Mouse (Mus musculus): ENCODE data around the gene Gm21969. TPM values are rescaled to one million over a fixed set of nuclear protein-coding genes. Genes with fewer than 3 reads are reported as not detected.
A peak's percentile ranks its signal among the peaks of the same experiment; 100 is the strongest.

The Gm21969 gene
- total RNA-seq, 2 experiments from 2014 or later: not detected

- DNase-seq (ENCODE audit: low spot score in 2 of 2): no peak
These were observed 47.2 kb downstream of the Gm21969 start for GRCm38 (mm10) chr4:139650086-139650743.

GRCm38 (mm10) chr4:139650907-139651306 is 47.9 kb downstream of the Gm21969 start:
- DNase-seq (ENCODE audit: low spot score in 2 of 2): no peak

GRCm38 (mm10) chr4:139653238-139653637 is 50.3 kb downstream of the Gm21969 start, which contains the start of gene Tas1r2:
TSS of gene Tas1r2 (plus strand) at chr4:139653538.
- no peak for DNase-seq (ENCODE audit: low spot score in 2 of 2)

GRCm38 (mm10) chr4:139661897-139662296 is 58.9 kb downstream of the Gm21969 start:
- DNase-seq (ENCODE audit: low spot score in 2 of 2): no peak

DNA sequence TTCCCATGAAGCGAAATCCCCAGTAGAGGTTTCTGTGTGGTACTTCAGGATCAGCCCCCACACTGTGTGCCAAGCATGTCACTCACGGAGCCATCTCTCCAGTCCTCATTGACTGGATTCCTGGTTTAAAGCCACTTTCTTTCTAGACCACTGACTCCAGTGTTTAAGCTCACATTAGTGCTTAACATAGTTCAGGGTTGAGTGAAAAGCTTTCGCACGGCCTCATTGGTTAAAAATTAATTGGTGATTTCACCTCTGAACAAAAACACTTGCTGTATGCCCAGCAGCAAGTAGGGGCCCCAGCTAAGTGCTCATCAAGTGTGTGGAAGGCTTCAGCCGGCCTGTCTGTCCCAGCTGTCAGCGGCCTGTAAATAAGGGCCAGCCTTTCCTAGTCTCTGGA is 64.6 kb downstream of the Gm21969 start:
- no peak for DNase-seq (ENCODE audit: low spot score in 2 of 2)

DNA sequence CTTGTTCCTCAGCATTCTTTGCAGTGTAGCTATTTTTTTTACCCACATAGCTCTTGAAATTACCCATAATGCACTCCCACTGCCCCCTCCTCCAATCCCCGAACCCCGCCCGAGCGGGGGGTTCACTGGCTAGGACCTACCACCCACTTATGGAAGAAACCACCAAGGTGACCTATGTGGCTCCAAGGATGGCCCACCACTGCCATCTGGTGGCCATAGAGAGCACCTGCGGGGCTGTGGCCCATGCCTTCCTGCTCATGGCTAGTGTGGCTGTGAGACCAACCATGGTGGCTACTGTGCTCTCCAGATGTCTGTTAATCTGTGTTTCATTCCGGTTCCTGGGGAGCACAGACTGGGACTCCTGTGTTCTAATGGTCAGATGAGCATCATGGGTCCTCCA is 66.9 kb downstream of the Gm21969 start:
- DNase-seq (ENCODE audit: low spot score in 2 of 2): peak in 1 of 2 experiments; percentile 55

DNA sequence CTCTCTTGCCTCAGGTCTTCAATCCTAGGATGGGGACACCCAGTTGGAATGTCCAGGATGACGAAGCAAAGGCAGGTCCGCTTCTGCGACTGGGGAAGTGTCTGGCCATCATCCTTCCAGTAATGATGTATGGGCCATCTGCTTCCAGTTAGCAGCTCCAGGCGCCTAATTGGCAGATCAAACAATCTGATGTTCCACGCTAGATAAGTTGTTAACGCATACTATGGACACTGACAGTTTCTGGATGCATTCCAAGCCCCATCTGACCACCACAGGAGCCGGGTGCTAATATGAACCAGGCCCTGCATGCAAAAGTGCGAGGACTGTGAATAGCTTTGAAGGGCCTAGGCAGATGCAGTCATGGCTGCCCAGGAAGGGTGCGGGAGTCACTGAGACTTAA is 72.7 kb downstream of the Gm21969 start:
- DNase-seq (ENCODE audit: low spot score in 2 of 2): no peak

DNA sequence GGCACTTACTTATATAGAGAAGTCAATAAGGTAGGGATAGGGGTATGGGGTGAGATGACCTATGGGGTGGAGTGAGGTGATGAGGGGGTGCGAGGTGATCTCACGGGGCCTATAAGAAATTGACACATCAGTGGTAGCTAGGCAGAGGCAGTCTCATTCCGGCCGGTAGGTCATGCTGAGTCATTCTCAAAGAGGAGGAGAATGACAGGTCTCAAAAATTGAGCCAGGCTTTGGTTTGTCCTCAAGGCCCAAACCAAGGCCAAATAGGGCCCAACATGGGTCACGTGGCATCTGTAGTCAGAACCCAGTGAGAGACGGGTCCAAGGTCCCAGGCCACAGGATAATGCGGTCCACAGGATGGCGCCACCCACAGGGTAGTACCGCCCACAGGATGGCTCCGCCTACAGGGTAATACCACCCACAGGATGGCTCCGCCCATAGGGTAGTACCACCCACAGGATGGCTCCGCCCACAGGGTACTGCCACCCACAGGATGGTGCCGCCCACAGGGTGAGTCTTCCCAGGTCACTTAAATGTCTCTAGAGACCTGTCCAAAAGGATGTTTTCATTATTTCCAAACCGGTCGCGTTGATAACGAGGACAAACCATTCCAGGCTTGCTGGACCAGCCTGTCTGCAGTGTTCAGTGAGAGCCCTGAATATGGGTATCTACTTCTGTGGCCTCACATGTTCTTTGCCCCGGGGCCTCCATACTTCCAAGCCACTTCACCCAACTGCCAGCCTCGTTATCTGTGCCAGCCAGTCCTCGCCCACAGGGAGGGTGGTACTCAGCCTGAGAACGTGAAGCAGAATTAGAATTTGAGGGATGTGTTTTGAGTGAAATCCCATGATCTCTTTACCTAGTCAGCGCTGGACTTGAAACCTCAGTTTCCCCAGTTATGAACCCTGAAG is 81.0 kb downstream of the Gm21969 start:
- no peak for DNase-seq (ENCODE audit: low spot score in 2 of 2)

- peak; percentile 22 to 76 for DNase-seq (ENCODE audit: low spot score in 2 of 2)
These were observed 81.6 kb downstream of the Gm21969 start for GRCm38 (mm10) chr4:139684639-139685017.

DNA sequence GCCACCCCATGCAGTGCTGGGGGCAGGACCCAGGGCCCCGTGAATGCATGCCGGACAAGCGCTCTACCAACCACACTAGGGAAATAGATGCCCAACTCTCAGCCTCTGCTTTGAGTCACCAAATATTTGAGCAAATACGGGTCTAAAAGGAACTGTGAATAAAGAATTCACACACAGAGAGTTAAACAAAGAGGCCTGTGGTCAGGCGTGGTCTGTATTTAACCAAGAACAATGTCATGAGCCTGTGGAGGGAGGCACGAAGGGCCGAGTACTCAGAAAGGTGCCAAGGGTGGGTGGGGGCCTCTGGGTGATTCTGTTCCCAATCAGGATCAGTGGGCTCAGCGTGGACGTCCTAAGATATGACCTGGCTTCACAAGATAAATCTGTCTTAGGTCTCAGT is 85.1 kb downstream of the Gm21969 start:
- no peak for DNase-seq (ENCODE audit: low spot score in 2 of 2)

DNA sequence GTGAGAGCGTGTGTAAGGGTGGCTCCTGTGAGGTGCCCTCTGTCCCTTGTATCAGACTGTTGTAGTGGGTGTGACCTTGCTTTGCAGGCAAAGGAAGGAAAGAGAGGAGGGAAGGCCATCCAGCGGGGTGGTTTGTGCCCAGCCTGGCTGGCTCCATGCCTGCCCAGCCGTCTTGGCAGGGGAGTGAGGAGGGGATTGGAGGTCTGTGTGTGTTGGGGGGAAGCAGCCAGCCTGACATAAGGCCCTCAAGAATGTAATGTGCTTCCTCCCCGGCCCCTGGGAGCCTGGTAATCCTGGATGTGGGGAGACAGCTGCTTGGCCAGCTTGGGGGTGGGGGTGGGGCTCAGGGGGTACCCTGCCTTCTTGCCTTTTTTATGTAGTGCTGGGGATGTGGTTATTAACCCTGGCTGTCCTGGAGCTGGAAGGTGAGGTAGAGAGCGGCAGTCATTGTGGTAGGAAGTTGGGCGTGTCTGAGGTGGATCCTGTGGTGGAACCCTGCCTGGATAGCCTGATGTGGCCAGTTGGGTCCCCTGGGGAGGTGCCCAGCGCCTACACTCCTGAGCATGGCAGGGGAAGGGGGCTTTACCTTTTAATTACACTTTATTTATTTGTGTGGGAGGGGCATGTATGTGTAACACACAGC is 86.8 kb downstream of the Gm21969 start:
- no peak for DNase-seq (ENCODE audit: low spot score in 2 of 2)

DNA sequence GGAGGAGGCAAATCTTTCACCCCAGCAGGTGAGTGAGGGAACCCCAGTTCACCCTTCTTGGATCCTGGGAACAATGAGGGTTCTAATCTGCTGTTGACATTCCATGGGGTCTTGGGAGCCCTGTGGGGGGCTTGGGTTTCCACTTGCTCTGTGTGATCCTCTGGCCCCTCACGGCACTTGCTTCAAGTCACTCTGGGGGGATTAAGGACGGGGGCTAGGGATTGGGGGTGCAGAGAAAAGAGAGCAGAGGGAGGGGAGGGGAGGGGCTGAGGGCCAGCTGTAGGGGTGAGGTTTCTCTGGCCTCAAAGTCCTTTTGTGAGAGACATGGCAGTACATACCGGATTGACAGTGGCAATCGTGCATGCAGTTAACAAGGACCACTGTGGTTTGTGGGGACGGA is 90.3 kb downstream of the Gm21969 start:
- no peak for DNase-seq (ENCODE audit: low spot score in 2 of 2)

DNA sequence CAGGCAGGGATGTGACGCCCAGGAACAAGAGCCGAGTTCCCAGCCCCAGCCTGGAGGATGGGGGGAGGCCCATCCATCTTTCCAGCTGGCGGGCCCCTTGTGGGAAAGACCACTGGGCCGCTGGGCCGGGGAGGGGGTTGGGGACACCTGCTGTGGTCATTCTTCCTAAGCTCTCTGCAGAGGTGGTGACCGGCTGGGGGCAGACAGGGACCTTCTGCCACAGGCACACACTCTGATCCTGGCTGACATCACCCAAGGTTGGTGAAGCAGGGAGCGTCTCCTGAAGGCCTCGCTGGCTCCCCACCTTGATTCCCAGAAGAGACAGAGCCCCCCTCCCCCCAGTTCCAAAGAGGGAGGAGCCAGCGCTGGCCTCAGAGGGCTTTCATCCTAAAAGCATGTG is 94.8 kb downstream of the Gm21969 start:
- DNase-seq (ENCODE audit: low spot score in 2 of 2): no peak

DNA sequence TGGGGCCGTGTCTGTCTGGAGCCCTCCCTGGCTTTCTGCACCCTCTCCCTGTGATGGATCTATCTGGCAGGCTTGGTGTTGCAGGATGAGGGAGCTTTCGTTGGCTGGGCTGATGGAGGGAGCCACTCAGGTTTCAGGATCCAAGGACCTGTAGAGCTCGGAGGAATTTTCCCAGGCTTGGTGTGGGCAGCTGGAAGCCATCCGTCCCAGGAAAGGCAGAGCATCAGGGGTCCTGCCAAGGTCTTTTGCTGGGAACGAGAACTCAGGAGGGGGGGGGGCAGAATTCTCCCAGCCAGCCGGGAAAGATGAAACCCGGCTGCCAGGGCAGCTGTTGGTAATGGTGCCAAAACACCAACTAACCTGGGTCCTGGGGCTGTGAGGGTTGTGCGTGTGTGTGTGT is 95.6 kb downstream of the Gm21969 start:
- DNase-seq (ENCODE audit: low spot score in 2 of 2): no peak

DNA sequence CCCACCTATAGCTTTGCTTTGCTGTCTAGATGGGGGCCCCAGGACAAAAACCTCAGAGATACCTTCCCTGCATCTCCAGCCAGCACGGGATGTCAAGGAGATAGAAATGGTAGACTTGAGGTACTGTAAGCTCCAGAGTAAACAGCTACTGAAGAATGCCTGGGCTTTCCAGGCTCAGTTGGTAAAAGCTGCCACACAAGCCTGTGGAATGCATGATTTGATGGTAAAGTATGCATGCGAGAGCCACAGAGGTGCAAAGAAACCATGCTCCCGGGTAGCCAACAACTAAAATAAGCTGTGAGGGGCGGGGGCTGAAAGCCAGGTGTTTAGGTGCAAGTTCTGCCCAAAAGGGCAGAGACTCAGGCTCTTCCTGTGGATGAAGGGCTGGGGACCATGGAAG is 99.9 kb downstream of the Gm21969 start:
- no peak for DNase-seq (ENCODE audit: low spot score in 2 of 2)

DNA sequence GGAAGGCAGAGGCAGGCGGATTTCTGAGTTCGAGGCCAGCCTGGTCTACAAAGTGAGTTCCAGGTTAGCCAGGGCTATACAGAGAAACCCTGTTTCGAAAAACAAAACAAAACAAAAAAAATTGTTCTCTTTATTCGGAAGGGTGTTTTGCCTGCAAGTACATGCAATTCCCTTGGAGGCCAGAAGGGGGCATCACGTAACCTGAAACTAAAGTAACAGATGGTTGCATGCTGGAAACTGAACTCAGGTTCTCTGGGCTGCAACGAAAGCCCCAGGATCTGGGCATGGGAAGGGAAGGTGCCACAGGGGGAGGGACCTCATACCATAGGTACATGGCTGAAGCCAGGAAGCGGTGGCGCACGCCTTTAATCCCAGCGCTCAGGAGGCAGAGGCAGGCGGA is 100.5 kb downstream of the Gm21969 start:
- no peak for DNase-seq (ENCODE audit: low spot score in 2 of 2)

- no peak for DNase-seq (ENCODE audit: low spot score in 2 of 2)
These were observed 103.0 kb downstream of the Gm21969 start for GRCm38 (mm10) chr4:139705986-139706385.

DNA sequence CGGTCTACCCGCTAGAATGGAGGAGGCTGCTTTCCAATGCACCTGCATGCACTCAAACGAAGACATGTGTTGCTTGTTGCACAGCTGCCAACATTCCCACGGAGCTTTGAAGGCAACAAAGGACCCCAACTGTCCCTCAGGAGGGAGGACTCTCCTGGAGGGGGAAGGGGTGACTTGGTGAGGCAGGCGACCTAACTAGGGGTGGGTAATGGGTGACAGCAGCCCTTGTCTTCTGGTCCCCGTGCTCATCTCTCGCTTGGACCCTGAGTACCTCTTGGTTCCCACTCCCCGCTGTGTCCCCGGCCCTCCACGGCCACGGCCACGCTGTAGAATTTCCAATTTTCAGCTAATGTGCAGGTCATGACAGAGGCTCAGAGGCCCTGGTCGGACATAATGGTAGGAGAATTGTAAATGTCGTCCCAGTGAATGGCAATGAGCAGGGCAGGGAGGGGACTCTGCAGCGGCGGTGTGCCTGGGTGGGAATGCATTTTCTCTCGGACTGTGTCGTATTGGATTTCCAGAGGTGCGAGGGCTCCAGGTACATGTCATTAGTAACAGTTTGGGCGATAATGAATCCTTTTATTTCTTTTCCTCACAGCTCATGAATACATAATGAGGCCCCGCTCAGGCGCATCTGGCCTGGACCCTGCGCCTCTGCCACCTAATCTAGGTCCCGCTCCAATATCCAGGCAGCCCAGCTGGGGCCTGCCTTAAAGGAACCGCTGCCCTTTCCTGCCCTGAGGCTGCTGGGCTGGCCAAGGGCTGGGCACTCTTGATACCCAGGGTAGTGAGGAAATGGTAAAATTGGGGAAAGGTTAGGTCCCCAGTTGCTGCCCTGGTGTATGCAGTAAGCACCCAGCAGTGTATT is 107.7 kb downstream of the Gm21969 start:
- DNase-seq (ENCODE audit: low spot score in 2 of 2): no peak

Data from layer of hippocampus, adult 18-20 months (tissue).